ENCODE assay signal across 8 mouse cellular contexts in genomic region chr1:69685890-69686490, GRCm38 (mm10). TPM values are rescaled to one million over a fixed set of nuclear protein-coding genes. Genes with fewer than 3 reads are reported as not detected.
DNase-seq lines count a peak whose midpoint lies in the region; ATAC-seq and TF ChIP-seq lines count a peak whose summit lies in the region.

No protein-coding gene starts in this region.

- no peak for ATAC-seq in forebrain, postnatal 0 days
- no peak for ATAC-seq in liver, postnatal 0 days
- ATAC-seq in granulocyte monocyte progenitor cell, adult 5-6 weeks (replicated peaks; ENCODE audit: poor library complexity, severe bottlenecking): no peak

- 2% methylated on average over 13 of the region's 15 CpGs for WGBS in forebrain, postnatal 0 days
- WGBS in liver, postnatal 0 days (ENCODE audit: insufficient replicate concordance): under 1% methylated on average over 14 of the region's 15 CpGs

- TF ChIP-seq EP300 in liver, postnatal 0 days (IDR thresholded peaks at IDR 0.05; ENCODE audit: low read depth): no peak

- H3K4me1 ChIP-seq in forebrain, postnatal 0 days (ENCODE audit: insufficient read depth): no peaks in the 10 kb centered on the region; the same call in 1 of the 2 replicates
- H3K4me1 ChIP-seq in liver, postnatal 0 days (ENCODE audit: insufficient read depth): peaks cover 11% of the 10 kb centered on the region

- DNase-seq in kidney, adult 18-20 months: peak; percentile 5
- no peak for DNase-seq in kidney, postnatal 10 days
- DNase-seq in adipocyte (ENCODE audit: low spot score): peak; percentile 53
- no peak for DNase-seq in forebrain, postnatal 0 days
- no peak for DNase-seq in liver, postnatal 0 days
- DNase-seq in frontal cortex, postnatal 14 days (ENCODE audit: low spot score in 2 of 2): no peak
- DNase-seq in cerebellum, adult 11-12 months: no peak

- peak overlapping the region; percentile 33 for H3K9ac ChIP-seq in forebrain, postnatal 0 days
- H3K9ac ChIP-seq in liver, postnatal 0 days (replicated peaks): no peak overlapping the region; the same call in 1 of the 2 replicates

- H3K27ac ChIP-seq in forebrain, postnatal 0 days (ENCODE audit: low read depth, low read length): no peak overlapping the region; the same call in 1 of the 2 replicates
- H3K27ac ChIP-seq in liver, postnatal 0 days (ENCODE audit: low read depth): no peak overlapping the region

- H3K9me3 ChIP-seq in forebrain, postnatal 0 days (ENCODE audit: low read length): no peaks in the 10 kb centered on the region
- H3K9me3 ChIP-seq in liver, postnatal 0 days (ENCODE audit: low read length): no peaks in the 10 kb centered on the region

- H3K27me3 ChIP-seq in forebrain, postnatal 0 days (ENCODE audit: insufficient read depth, low read length): no peaks in the 10 kb centered on the region; the same call in 1 of the 2 replicates
- no peaks in the 10 kb centered on the region for H3K27me3 ChIP-seq in liver, postnatal 0 days (ENCODE audit: insufficient read depth, low read length)

- no peak for TF ChIP-seq CTCF in forebrain, postnatal 0 days (IDR thresholded peaks at IDR 0.05; ENCODE audit: low read depth)
- no peak for TF ChIP-seq CTCF in liver, postnatal 0 days (IDR thresholded peaks at IDR 0.05; ENCODE audit: low read depth)

- H3K4me3 ChIP-seq in forebrain, postnatal 0 days (ENCODE audit: low read depth, low read length): peak overlapping the region; percentile 55
- H3K4me3 ChIP-seq in liver, postnatal 0 days (ENCODE audit: low read depth, low read length): peak overlapping the region; percentile 80

- H3K4me2 ChIP-seq in forebrain, postnatal 0 days (ENCODE audit: low read depth): peak overlapping the region; percentile 74
- H3K4me2 ChIP-seq in liver, postnatal 0 days (ENCODE audit: low read depth, low read length): peak overlapping the region; percentile 90

- no peaks in the 10 kb centered on the region for H3K36me3 ChIP-seq in forebrain, postnatal 0 days (ENCODE audit: insufficient read depth)
- no peaks in the 10 kb centered on the region for H3K36me3 ChIP-seq in liver, postnatal 0 days (replicated peaks; ENCODE audit: insufficient read depth, low read length)

RNA-seq across cellular contexts. Expression of gene Ikzf2, which starts 1.1 kb away (rescaled TPM):
- total RNA-seq in forebrain, postnatal 0 days (2014; rRNA removed): 6.5 and 7.3 TPM in 2 replicates
- 0.72 and 1.8 TPM in 2 replicates for polyA plus RNA-seq in forebrain, postnatal 0 days (2015; fragmentation: Nextera tagmentation; extraction: Ambion mirVana)
- polyA plus RNA-seq in liver, postnatal 0 days (2015; fragmentation: Nextera tagmentation; extraction: Ambion mirVana): 0.33 and 0.56 TPM in 2 replicates
- 11.9 and 15.3 TPM in 2 replicates for total RNA-seq in granulocyte monocyte progenitor cell, adult 5-6 weeks (2014; fragmentation: Nextera tagmentation)
- 13.0 and 14.8 TPM in 2 replicates for total RNA-seq in granulocyte monocyte progenitor cell, adult 5-6 weeks (2017)

Comparison
In these comparisons a context has a peak if more than half of its experiments do, and no peak if none do; other contexts are left out.
1. DNase-seq: peak in kidney, adult 18-20 months (single experiment) and adipocyte (single experiment); none in kidney, postnatal 10 days (single experiment), forebrain, postnatal 0 days (single experiment), liver, postnatal 0 days (single experiment), frontal cortex, postnatal 14 days (0 of 2) and cerebellum, adult 11-12 months (single experiment).